Comparison of ENCODE assay signal across 18 mouse cellular contexts in the genomic region with DNA sequence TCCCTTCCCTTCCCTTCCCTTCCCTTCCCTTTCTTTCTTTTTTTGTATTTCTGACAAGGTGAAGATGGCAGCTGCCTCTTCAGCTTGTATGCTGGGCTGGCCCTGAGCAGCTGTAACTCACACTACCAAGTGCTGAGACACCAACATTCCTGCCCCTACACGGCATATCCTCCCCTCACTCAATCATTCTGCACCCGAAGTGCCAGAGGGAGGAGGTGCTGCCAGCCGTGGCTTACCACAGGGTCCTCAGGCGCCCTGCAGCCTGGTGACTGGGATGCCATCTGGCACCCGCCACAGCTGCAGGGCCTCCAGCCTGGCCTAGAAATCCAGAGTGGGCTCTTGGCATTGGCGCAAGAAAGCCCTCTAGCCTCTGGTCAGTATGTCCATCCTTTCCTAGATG.
DNase-seq lines count a peak whose midpoint lies in the region; ATAC-seq and TF ChIP-seq lines count a peak whose summit lies in the region.
"Had no signal": no experiment of that assay in that cellular context is flagged by ENCODE, and none has a peak within 500 bp of the region (broad histone marks: within the 10 kb centered on the region; RNA-seq: fewer than 3 reads in every experiment).

No protein-coding gene starts in this region.

- no peaks in the 10 kb centered on the region for H3K9me3 ChIP-seq in kidney, embryonic 16.5 days (ENCODE audit: low read length)
- H3K9me3 ChIP-seq: forebrain, embryonic 13.5 days; limb, embryonic 15.5 days; midbrain, embryonic 10.5 days had no signal

- H3K27ac ChIP-seq in kidney, embryonic 16.5 days (ENCODE audit: low read length), result no peak overlapping the region
- H3K27ac ChIP-seq: forebrain, embryonic 13.5 days; limb, embryonic 15.5 days; midbrain, embryonic 10.5 days had no signal

- no peaks in the 10 kb centered on the region for H3K36me3 ChIP-seq in kidney, embryonic 16.5 days (ENCODE audit: insufficient read depth, low read length)
- no peaks in the 10 kb centered on the region for H3K36me3 ChIP-seq in myocyte (ENCODE audit: control insufficient read depth, insufficient read depth)
- H3K36me3 ChIP-seq: limb, embryonic 15.5 days; midbrain, embryonic 10.5 days had no signal

- WGBS in kidney, embryonic 16.5 days, result 65% methylated on average over 6 of the region's 6 CpGs
- WGBS in lung, adult 2 months, result 66% methylated on average over 6 of the region's 6 CpGs

- TF ChIP-seq CTCF in lung, adult 2 months (IDR thresholded peaks at IDR 0.05; ENCODE audit: insufficient read depth, low read length), result no peak

- TF ChIP-seq POLR2A in myocyte (IDR thresholded peaks at IDR 0.05; ENCODE audit: insufficient read length, low read depth), result no peak
- no peak for TF ChIP-seq POLR2A in lung, adult 2 months (IDR thresholded peaks at IDR 0.05; ENCODE audit: borderline replicate concordance, extremely low read depth, low read depth, low read length)

- no peak overlapping the region for H3ac ChIP-seq in myocyte (ENCODE audit: control insufficient read depth, insufficient read length)

- no peak for DNase-seq in kidney, postnatal 10 days
- peak; percentile 60 for DNase-seq in gastrocnemius, adult 18-20 months (ENCODE audit: low spot score)
- DNase-seq in thymus, postnatal 36 days, result peak; percentile 46 to 73
- DNase-seq in lung, adult 2 months, result no peak
- DNase-seq in ovary, postnatal 14 days (ENCODE audit: low spot score), result no peak
- DNase-seq: adrenal gland, postnatal 36 days; cerebellum, adult 8-10 months; heart, postnatal 4 days; kidney, adult 11 months; kidney, postnatal 36 days; layer of hippocampus, adult 9-11 months had no signal

- no peaks in the 10 kb centered on the region for H3K79me2 ChIP-seq in myocyte (ENCODE audit: control insufficient read depth, insufficient read depth)

- 0 out of 2 replicates have a peak, but pooled peaks have one; percentile 69 for ATAC-seq in kidney, embryonic 16.5 days (ENCODE audit: low FRiP score, low TSS enrichment)
- ATAC-seq in megakaryocyte progenitor cell, adult 5-6 weeks (replicated peaks; ENCODE audit: poor library complexity), result no peak
- ATAC-seq: forebrain, embryonic 13.5 days; hindbrain, embryonic 16.5 days had no signal

- H3K27me3 ChIP-seq in kidney, embryonic 16.5 days (ENCODE audit: insufficient read depth, low read length), result no peaks in the 10 kb centered on the region
- no peaks in the 10 kb centered on the region for H3K27me3 ChIP-seq in myocyte (ENCODE audit: control insufficient read depth, insufficient read depth, insufficient read length)
- H3K27me3 ChIP-seq: forebrain, embryonic 13.5 days; limb, embryonic 15.5 days had no signal

- no peak overlapping the region for H3K4me3 ChIP-seq in kidney, embryonic 16.5 days (ENCODE audit: low read length)
- H3K4me3 ChIP-seq in myocyte, result no peak overlapping the region
- no peak overlapping the region for H3K4me3 ChIP-seq in lung, adult 2 months (replicated peaks; ENCODE audit: extremely low read depth, low read depth, low read length)
- H3K4me3 ChIP-seq: forebrain, embryonic 13.5 days; limb, embryonic 15.5 days; midbrain, embryonic 10.5 days had no signal

- H3K9ac ChIP-seq in kidney, embryonic 16.5 days (replicated peaks; ENCODE audit: low read length), result no peak overlapping the region
- H3K9ac ChIP-seq: forebrain, embryonic 13.5 days; limb, embryonic 15.5 days had no signal

- no peak overlapping the region for H3K4me2 ChIP-seq in kidney, embryonic 16.5 days (replicated peaks; ENCODE audit: low read depth, low read length)
- H3K4me2 ChIP-seq in myocyte (ENCODE audit: low read depth), result peak overlapping the region; percentile 47
- H3K4me2 ChIP-seq: forebrain, embryonic 13.5 days; limb, embryonic 15.5 days had no signal

- no peaks in the 10 kb centered on the region for H3K4me1 ChIP-seq in kidney, embryonic 16.5 days (ENCODE audit: insufficient read depth, low read length)
- H3K4me1 ChIP-seq in lung, adult 2 months (ENCODE audit: control insufficient read depth, insufficient read depth, low read length), result no peaks in the 10 kb centered on the region
- H3K4me1 ChIP-seq: forebrain, embryonic 13.5 days had no signal

TF ChIP-seq in myocyte, 11 proteins besides CTCF, POLR2A, EP300 and RAD21:
- TF ChIP-seq CEBPB (IDR thresholded peaks at IDR 0.05; ENCODE audit: insufficient read depth, poor library complexity, severe bottlenecking) (no peak), POLR2AphosphoS2 (IDR thresholded peaks at IDR 0.05; ENCODE audit: insufficient read length, low read depth) (no peak), REST (IDR thresholded peaks at IDR 0.05; ENCODE audit: insufficient read depth, insufficient read length) (no peak), TCF12 (IDR thresholded peaks at IDR 0.05; ENCODE audit: insufficient read depth, poor library complexity, severe bottlenecking) (peak; percentile 64), MYOD1 (IDR thresholded peaks at IDR 0.05; ENCODE audit: control insufficient read depth in 1 of 3, insufficient read length in 2 of 3, low read depth in 2 of 3) (peak; percentile 34 to 94 (median 87)), MYOG (IDR thresholded peaks at IDR 0.05; ENCODE audit: control insufficient read depth in 1 of 3, insufficient read depth in 1 of 3, insufficient read length in 2 of 3, low read depth in 2 of 3) (peak; percentile 66 to 99 (median 98)), TCF3 (IDR thresholded peaks at IDR 0.05; ENCODE audit: insufficient read length, low read depth) (peak; percentile 96)

Comparison
In these comparisons a context has a peak if more than half of its experiments do, and no peak if none do; other contexts are left out.
1. DNase-seq: peak in gastrocnemius, adult 18-20 months (single experiment) and thymus, postnatal 36 days (2 of 2); none in kidney, postnatal 10 days (single experiment), lung, adult 2 months (single experiment) and ovary, postnatal 14 days (single experiment).